Mouse (Mus musculus) liver, embryonic 16.5 days (tissue): Measurements from ENCODE around the gene Cldn10. TPM values are rescaled to one million over a fixed set of nuclear protein-coding genes. Genes with fewer than 3 reads are reported as not detected.

Experiments
- ATAC-seq: fragments of 200-750 bp; cut with Nextera tagmentation; 2 replicates; pipeline ENCODE4 v1.8.0; 2017; ENCODE audit warnings: low read depth, mild to moderate bottlenecking, moderate number of reproducible peaks, moderate library complexity
- H3K27ac ChIP-seq: fragments of 300-500 bp; sonication (generic); 2 replicates; pipeline ENCODE4 v1.5.1; 2014; ENCODE audit warnings: mild to moderate bottlenecking, low read length
- H3K27me3 ChIP-seq: fragments of 300-500 bp; sonication (generic); 2 replicates; pipeline ENCODE4 v1.6.1; 2014; ENCODE audit warnings: low read depth, low read length, mixed read lengths; ENCODE audit not compliant: control insufficient read depth, insufficient read depth
- H3K36me3 ChIP-seq: fragments of 300-500 bp; sonication (generic); 2 replicates; pipeline ENCODE4 v1.6.1; 2014; ENCODE audit warnings: mild to moderate bottlenecking; ENCODE audit not compliant: control insufficient read depth, insufficient read depth
- H3K4me1 ChIP-seq: fragments of 300-500 bp; sonication (generic); 2 replicates; pipeline ENCODE4 v1.6.1; 2014; ENCODE audit warnings: low read depth, low read length, mixed read lengths; ENCODE audit not compliant: control insufficient read depth
- H3K4me2 ChIP-seq: fragments of 300-500 bp; sonication (generic); 2 replicates; pipeline ENCODE4 v1.6.1; 2014; ENCODE audit warnings: low read depth, low read length, mixed read lengths
- H3K4me3 ChIP-seq: fragments of 300-500 bp; sonication (generic); 2 replicates; pipeline ENCODE4 v1.5.1; 2014; ENCODE audit warnings: low read depth, mild to moderate bottlenecking, low read length
- H3K9ac ChIP-seq: fragments of 300-500 bp; sonication (generic); 2 replicates; pipeline ENCODE4 v1.6.1; 2014; ENCODE audit warnings: low read depth, low read length
- H3K9me3 ChIP-seq: fragments of 300-500 bp; sonication (generic); replicated peaks from 2 replicates; pipeline ENCODE4 v1.6.1; 2016; ENCODE audit warnings: low read length; ENCODE audit not compliant: control insufficient read depth
- WGBS: fragments of 180-500 bp; shearing (Covaris S2); extraction: QIAGEN DNeasy Blood & Tissue Kit; methylation state at CpG from one replicate; pipeline ENCODE4 v1.1.7; 2014; ENCODE audit not compliant: insufficient replicate concordance; 5-methylcytosine and 5-hydroxymethylcytosine counted together
- polyA plus RNA-seq: library from polyadenylated mRNA; unstranded; fragments of >200 nt; fragmentation: Nextera tagmentation; extraction: Ambion mirVana; gene quantifications from 2 replicates; pipeline ENCODE4 v1.2.1, GENCODE M21; 2015

The Cldn10 gene
- polyA plus RNA-seq, 1 experiment from 2014 or later, result 1.3 TPM

- H3K4me2 ChIP-seq, result no peak overlapping the region
- H3K9me3 ChIP-seq, result no peaks in the 10 kb centered on the region
- no peaks in the 10 kb centered on the region for H3K36me3 ChIP-seq
- no peaks in the 10 kb centered on the region for H3K27me3 ChIP-seq
- 49% methylated on average over 7 of the region's 7 CpGs for WGBS
- H3K9ac ChIP-seq, result no peak overlapping the region
- no peak overlapping the region for H3K4me3 ChIP-seq
- no peaks in the 10 kb centered on the region for H3K4me1 ChIP-seq
- no peak overlapping the region for H3K27ac ChIP-seq
- no peak for ATAC-seq
These were observed 39.7 kb downstream of the Cldn10 start for GRCm38 (mm10) chr14:118827283-118827904.

- H3K9ac ChIP-seq, result no peak overlapping the region
- H3K36me3 ChIP-seq, result no peaks in the 10 kb centered on the region
- H3K4me2 ChIP-seq, result no peak overlapping the region
- no peak overlapping the region for H3K4me3 ChIP-seq
- no peaks in the 10 kb centered on the region for H3K4me1 ChIP-seq
- H3K9me3 ChIP-seq, result no peaks in the 10 kb centered on the region
- H3K27ac ChIP-seq, result no peak overlapping the region
- 69% methylated on average over 11 of the region's 11 CpGs for WGBS
- no peaks in the 10 kb centered on the region for H3K27me3 ChIP-seq
- no peak for ATAC-seq
These were observed 41.8 kb downstream of the Cldn10 start for GRCm38 (mm10) chr14:118829331-118830095.

- Histone ChIP-seq H3K36me3 (no peaks in the 10 kb centered on the region), H3K4me2 (no peak overlapping the region), H3K4me1 (no peaks in the 10 kb centered on the region), H3K9ac (no peak overlapping the region), H3K27me3 (no peaks in the 10 kb centered on the region), H3K9me3 (no peaks in the 10 kb centered on the region), H3K4me3 (no peak overlapping the region), H3K27ac (no peak overlapping the region)
- 53% methylated on average over 4 of the region's 4 CpGs for WGBS
- no peak for ATAC-seq
These were observed 43.9 kb downstream of the Cldn10 start for GRCm38 (mm10) chr14:118831597-118831996.

- peaks cover 5% of the 10 kb centered on the region for H3K4me1 ChIP-seq
- 83% methylated on average over 6 of the region's 6 CpGs for WGBS
- no peak overlapping the region for H3K4me3 ChIP-seq
- no peaks in the 10 kb centered on the region for H3K27me3 ChIP-seq
- no peaks in the 10 kb centered on the region for H3K9me3 ChIP-seq
- no peak overlapping the region for H3K9ac ChIP-seq
- H3K27ac ChIP-seq, result no peak overlapping the region
- no peak overlapping the region for H3K4me2 ChIP-seq
- no peaks in the 10 kb centered on the region for H3K36me3 ChIP-seq
- ATAC-seq, result no peak
These were observed 45.5 kb downstream of the Cldn10 start for GRCm38 (mm10) chr14:118833241-118833640.

GRCm38 (mm10) chr14:118834313-118834712 lies 46.6 kb downstream of the Cldn10 start:
- Histone ChIP-seq H3K4me1 (peaks cover 8% of the 10 kb centered on the region), H3K9me3 (no peaks in the 10 kb centered on the region), H3K4me2 (no peak overlapping the region), H3K27ac (no peak overlapping the region), H3K4me3 (no peak overlapping the region), H3K9ac (no peak overlapping the region), H3K27me3 (no peaks in the 10 kb centered on the region), H3K36me3 (no peaks in the 10 kb centered on the region)
- WGBS, result 17% methylated on average over 7 of the region's 7 CpGs
- no peak for ATAC-seq

- Histone ChIP-seq H3K36me3 (no peaks in the 10 kb centered on the region), H3K27me3 (no peaks in the 10 kb centered on the region), H3K9me3 (no peaks in the 10 kb centered on the region), H3K9ac (no peak overlapping the region), H3K4me2 (no peak overlapping the region), H3K27ac (no peak overlapping the region), H3K4me1 (peaks cover 8% of the 10 kb centered on the region), H3K4me3 (no peak overlapping the region)
- ATAC-seq, result no peak
- WGBS, result 79% methylated on average over 11 of the region's 11 CpGs
These were observed 48.4 kb downstream of the Cldn10 start for GRCm38 (mm10) chr14:118836145-118836544.

- H3K9me3 ChIP-seq, result no peaks in the 10 kb centered on the region
These were observed 49.0 kb downstream of the Cldn10 start for GRCm38 (mm10) chr14:118836754-118837153.

GRCm38 (mm10) chr14:118838556-118839120 lies 50.9 kb downstream of the Cldn10 start:
- H3K27ac ChIP-seq, result no peak overlapping the region
- no peak overlapping the region for H3K4me2 ChIP-seq
- H3K27me3 ChIP-seq, result no peaks in the 10 kb centered on the region; the same call in 1 of the 2 replicates
- no peaks in the 10 kb centered on the region for H3K9me3 ChIP-seq
- ATAC-seq, result no peak
- H3K4me3 ChIP-seq, result no peak overlapping the region
- peaks cover 8% of the 10 kb centered on the region for H3K4me1 ChIP-seq
- 55% methylated on average over 8 of the region's 8 CpGs for WGBS
- no peaks in the 10 kb centered on the region for H3K36me3 ChIP-seq
- H3K9ac ChIP-seq, result no peak overlapping the region

More at GRCm38 (mm10) chr14:118836754-118837153, 49.0 kb downstream of the Cldn10 start:
- H3K27ac ChIP-seq, result no peak overlapping the region
- no peak overlapping the region for H3K4me3 ChIP-seq
- H3K4me2 ChIP-seq, result no peak overlapping the region
- WGBS, result 32% methylated on average over 7 of the region's 7 CpGs
- no peaks in the 10 kb centered on the region for H3K27me3 ChIP-seq
- peaks cover 8% of the 10 kb centered on the region for H3K4me1 ChIP-seq
- no peak overlapping the region for H3K9ac ChIP-seq
- no peaks in the 10 kb centered on the region for H3K36me3 ChIP-seq
- peak; percentile 90 for ATAC-seq

GRCm38 (mm10) chr14:118839416-118839815 lies 51.7 kb downstream of the Cldn10 start:
- 58% methylated on average over 5 of the region's 5 CpGs for WGBS
- Histone ChIP-seq H3K9ac (no peak overlapping the region), H3K27me3 (no peaks in the 10 kb centered on the region; the same call in 1 of the 2 replicates), H3K27ac (no peak overlapping the region), H3K4me3 (no peak overlapping the region), H3K36me3 (no peaks in the 10 kb centered on the region), H3K9me3 (no peaks in the 10 kb centered on the region), H3K4me1 (peaks cover 8% of the 10 kb centered on the region), H3K4me2 (no peak overlapping the region)
- ATAC-seq, result no peak
